Comparison of ENCODE assay signal across 9 mouse cellular contexts in genomic region chr15:102400476-102401045, GRCm38 (mm10). TPM values are rescaled to one million over a fixed set of nuclear protein-coding genes. Genes with fewer than 3 reads are reported as not detected.
DNase-seq lines count a peak whose midpoint lies in the region; ATAC-seq and TF ChIP-seq lines count a peak whose summit lies in the region.
"Had no signal": no experiment of that assay in that cellular context is flagged by ENCODE, and none has a peak within 500 bp of the region (broad histone marks: within the 10 kb centered on the region; RNA-seq: fewer than 3 reads in every experiment).

No protein-coding gene starts in this region.

- H3K36me3 ChIP-seq in heart, embryonic 16.5 days (ENCODE audit: control insufficient read depth, insufficient read depth) = no peaks in the 10 kb centered on the region
- no peaks in the 10 kb centered on the region for H3K36me3 ChIP-seq in macrophage (ENCODE audit: inconsistent target)

- WGBS in cerebellum, adult 2 months = 87% methylated on average over 10 of the region's 10 CpGs
- 76% methylated on average over 10 of the region's 10 CpGs for WGBS in heart, embryonic 16.5 days
- WGBS in macrophage (ENCODE audit: missing documents) = 93% methylated on average over 10 of the region's 10 CpGs

- no peaks in the 10 kb centered on the region for H3K9me3 ChIP-seq in heart, embryonic 16.5 days (replicated peaks; ENCODE audit: control insufficient read depth, low read length)

- H3K4me1 ChIP-seq in cerebellum, adult 2 months (ENCODE audit: control insufficient read depth, insufficient read depth, low read length) = 0 out of 2 replicates have a peak, but pooled peaks cover 5% of the 10 kb centered on the region
- peaks cover 16% of the 10 kb centered on the region for H3K4me1 ChIP-seq in heart, embryonic 16.5 days (ENCODE audit: control insufficient read depth, insufficient read depth, low read length)

- H3K27me3 ChIP-seq in cerebellum, adult 2 months (ENCODE audit: control insufficient read depth, insufficient read depth, low read length) = no peaks in the 10 kb centered on the region
- H3K27me3 ChIP-seq in heart, embryonic 16.5 days (ENCODE audit: control insufficient read depth, insufficient read depth, low read length) = no peaks in the 10 kb centered on the region

- H3K4me2 ChIP-seq in heart, embryonic 16.5 days (ENCODE audit: low read depth, low read length) = peak overlapping the region; percentile 84; the same call in 1 of the 2 replicates

- no peak overlapping the region for H3K9ac ChIP-seq in heart, embryonic 16.5 days (ENCODE audit: low read length)

- peak overlapping the region; percentile 58; the same call in 1 of the 2 replicates for H3K27ac ChIP-seq in cerebellum, adult 2 months (ENCODE audit: insufficient read depth, low read length)
- H3K27ac ChIP-seq in left cerebral cortex, adult 2 months = peak overlapping the region; percentile 91
- peak overlapping the region; percentile 96 for H3K27ac ChIP-seq in heart, embryonic 16.5 days (ENCODE audit: low read length)
- peak overlapping the region; percentile 85 for H3K27ac ChIP-seq in macrophage

- TF ChIP-seq CTCF in cerebellum, adult 2 months (IDR thresholded peaks at IDR 0.05; ENCODE audit: borderline replicate concordance, insufficient read depth, low read depth, low read length) = no peak
- no peak for TF ChIP-seq CTCF in left cerebral cortex, adult 2 months (IDR thresholded peaks at IDR 0.05)

- TF ChIP-seq POLR2A in cerebellum, adult 2 months (IDR thresholded peaks at IDR 0.05; ENCODE audit: borderline replicate concordance, insufficient read depth, low read length) = no peak

- ATAC-seq in cerebellum, adult (ENCODE audit: insufficient number of reproducible peaks, low FRiP score, low TSS enrichment) = no peak
- ATAC-seq in heart, embryonic 16.5 days (replicated peaks; ENCODE audit: extremely low read depth, insufficient read depth, low FRiP score) = no peak

- intact Hi-C loops in left cerebral cortex, adult 2 months (cut with DNase I) = no loop called here

- H3K4me3 ChIP-seq in cerebellum, adult 2 months (replicated peaks; ENCODE audit: insufficient read depth, low read depth, low read length) = no peak overlapping the region
- no peak overlapping the region for H3K4me3 ChIP-seq in left cerebral cortex, adult 2 months
- no peak overlapping the region; the same call in 1 of the 2 replicates for H3K4me3 ChIP-seq in heart, embryonic 16.5 days (ENCODE audit: low read length)
- peak overlapping the region; percentile 64; the same call in 1 of the 2 replicates for H3K4me3 ChIP-seq in macrophage (ENCODE audit: inconsistent target)

- DNase-seq in cerebellum, adult 2 months = no peak
- DNase-seq in left cerebral cortex, adult 2 months (ENCODE audit: extremely low spot score in 1 of 2, low spot score in 2 of 2) = no peak
- DNase-seq in left cerebral cortex, adult 11 months (ENCODE audit: low spot score) = no peak
- no peak for DNase-seq in frontal cortex, postnatal 25 days (ENCODE audit: low spot score in 2 of 2)
- no peak for DNase-seq in right cerebral cortex, postnatal 36 days (ENCODE audit: low spot score in 2 of 2)

- H3K79me2 ChIP-seq in macrophage (ENCODE audit: inconsistent target) = no peaks in the 10 kb centered on the region

RNA-seq across cellular contexts. Expression of gene Sp1, which starts 5.4 kb away (rescaled TPM):
- 12.6 and 14.1 TPM in 2 replicates for polyA plus RNA-seq in cerebellum, adult 2 months (2012; rRNA removed)
- total RNA-seq in left cerebral cortex, adult 2 months (2021) = 10 to 100 TPM; 26.8 to 27.2 TPM
- polyA plus RNA-seq in heart, embryonic 16.5 days (2015; fragmentation: Nextera tagmentation; extraction: Ambion mirVana) = 5.0 and 5.5 TPM in 2 replicates
- 10 to 100 TPM; 25.2 to 50.1 (median 38.2) TPM for total RNA-seq in macrophage (2018; cell fraction: chromatin; rRNA removed)
- 10 to 100 TPM; 28.8 to 47.4 (median 37.9) TPM for total RNA-seq in macrophage (2018; cell fraction: cytosol; rRNA removed)
- 10 to 100 TPM; 29.8 to 76.0 (median 40.8) TPM for total RNA-seq in macrophage (2018; cell fraction: nucleus; rRNA removed)
- 19.8 to 22.7 TPM (median 22.6 TPM) in 3 replicates for polyA plus RNA-seq in macrophage (2018)

RNA-seq across cellular contexts. Expression of gene Sp7, which starts 33.6 kb away (rescaled TPM):
- polyA plus RNA-seq in cerebellum, adult 2 months (2012; rRNA removed) = 1.4 TPM in 2 replicates
- under 1 TPM; 0.27 to 0.61 TPM for total RNA-seq in left cerebral cortex, adult 2 months (2021)
- polyA plus RNA-seq in heart, embryonic 16.5 days (2015; fragmentation: Nextera tagmentation; extraction: Ambion mirVana) = 0.11 and 0.20 TPM in 2 replicates
- not detected for total RNA-seq in macrophage (2018; cell fraction: chromatin; rRNA removed)
- total RNA-seq in macrophage (2018; cell fraction: cytosol; rRNA removed) = not detected
- total RNA-seq in macrophage (2018; cell fraction: nucleus; rRNA removed) = not detected
- not detected in 3 replicates for polyA plus RNA-seq in macrophage (2018)

RNA-seq across cellular contexts. Expression of gene Amhr2, which starts 44.6 kb away (rescaled TPM):
- 3.2 TPM in 2 replicates for polyA plus RNA-seq in cerebellum, adult 2 months (2012; rRNA removed)
- 1 to 10 TPM in 1 of 2 experiments, under 1 TPM in 1; 0.98 to 3.2 TPM for total RNA-seq in left cerebral cortex, adult 2 months (2021)
- 6.6 and 7.6 TPM in 2 replicates for polyA plus RNA-seq in heart, embryonic 16.5 days (2015; fragmentation: Nextera tagmentation; extraction: Ambion mirVana)
- total RNA-seq in macrophage (2018; cell fraction: chromatin; rRNA removed) = 1 to 10 TPM in 1 of 26 experiments, under 1 TPM in 5, not detected in 20; 0.35 to 3.0 (median 0.71) TPM
- under 1 TPM in 1 of 26 experiments, not detected in 25; 0.10 TPM for total RNA-seq in macrophage (2018; cell fraction: cytosol; rRNA removed)
- 1 to 10 TPM in 1 of 26 experiments, under 1 TPM in 7, not detected in 18; 0.26 to 1.1 (median 0.40) TPM for total RNA-seq in macrophage (2018; cell fraction: nucleus; rRNA removed)
- polyA plus RNA-seq in macrophage (2018) = 0.07 TPM in 1 of 3 replicates, not detected in the others
- polyA plus RNA-seq: neural tube, embryonic 11.5 days had no signal

RNA-seq across cellular contexts. Expression of gene Aaas, which starts 50.0 kb away (rescaled TPM):
- 29.7 and 33.1 TPM in 2 replicates for polyA plus RNA-seq in cerebellum, adult 2 months (2012; rRNA removed)
- 10 to 100 TPM; 14.3 to 18.9 TPM for total RNA-seq in left cerebral cortex, adult 2 months (2021)
- 49.3 and 55.6 TPM in 2 replicates for polyA plus RNA-seq in heart, embryonic 16.5 days (2015; fragmentation: Nextera tagmentation; extraction: Ambion mirVana)
- total RNA-seq in macrophage (2018; cell fraction: chromatin; rRNA removed) = 10 to 100 TPM in 21 of 26 experiments, 1 to 10 TPM in 5; 4.7 to 41.4 (median 27.0) TPM
- 10 to 100 TPM in 25 of 26 experiments, 1 to 10 TPM in 1; 9.7 to 17.1 (median 12.3) TPM for total RNA-seq in macrophage (2018; cell fraction: cytosol; rRNA removed)
- 10 to 100 TPM in 17 of 26 experiments, 1 to 10 TPM in 9; 4.8 to 29.8 (median 16.8) TPM for total RNA-seq in macrophage (2018; cell fraction: nucleus; rRNA removed)
- 10.7 to 28.2 TPM (median 18.0 TPM) in 3 replicates for polyA plus RNA-seq in macrophage (2018)

RNA-seq across cellular contexts. Expression of gene Prr13, which starts 58.3 kb away (rescaled TPM):
- polyA plus RNA-seq in cerebellum, adult 2 months (2012; rRNA removed) = 160 and 164 TPM in 2 replicates
- 10 to 100 TPM; 46.1 to 47.6 TPM for total RNA-seq in left cerebral cortex, adult 2 months (2021)
- 86.7 and 92.2 TPM in 2 replicates for polyA plus RNA-seq in heart, embryonic 16.5 days (2015; fragmentation: Nextera tagmentation; extraction: Ambion mirVana)
- 10 to 100 TPM; 28.8 to 99.2 (median 50.4) TPM for total RNA-seq in macrophage (2018; cell fraction: chromatin; rRNA removed)
- 100 to 1,000 TPM; 206 to 293 (median 246) TPM for total RNA-seq in macrophage (2018; cell fraction: cytosol; rRNA removed)
- total RNA-seq in macrophage (2018; cell fraction: nucleus; rRNA removed) = 100 to 1,000 TPM in 18 of 26 experiments, 10 to 100 TPM in 8; 71.4 to 195 (median 119) TPM
- polyA plus RNA-seq in macrophage (2018) = 149 to 380 TPM (median 236 TPM) in 3 replicates
